In the genomic region with DNA sequence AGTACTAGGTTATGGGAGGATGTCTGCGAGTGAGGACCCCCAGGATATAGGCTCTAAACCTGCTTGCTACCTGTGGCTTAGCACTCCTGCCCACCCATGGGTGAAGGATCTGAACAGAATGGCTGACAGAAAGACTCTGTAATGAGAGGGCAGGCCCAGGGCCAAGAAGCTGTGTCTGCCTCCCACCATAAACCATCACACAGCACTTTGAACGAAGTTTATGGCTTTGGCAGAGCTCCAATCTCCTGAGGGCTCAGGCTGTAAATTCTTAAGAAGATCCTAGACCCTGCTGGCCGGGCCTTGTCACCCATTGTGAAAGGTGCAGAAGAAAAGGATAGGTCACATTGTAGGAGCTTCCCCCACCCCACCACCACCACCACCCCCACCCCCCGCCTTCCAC, we compare ENCODE assay signal across 8 mouse cellular contexts.
A peak's percentile ranks its signal among the peaks of the same experiment; 100 is the strongest.
DNase-seq lines count a peak whose midpoint lies in the region; ATAC-seq and TF ChIP-seq lines count a peak whose summit lies in the region.

No protein-coding gene starts in this region.

- no peaks in the 10 kb centered on the region for H3K36me3 ChIP-seq in kidney, embryonic 14.5 days (ENCODE audit: control insufficient read depth, insufficient read depth, low read length)
- no peaks in the 10 kb centered on the region for H3K36me3 ChIP-seq in embryonic facial prominence, embryonic 10.5 days (replicated peaks)
- no peaks in the 10 kb centered on the region for H3K36me3 ChIP-seq in hindbrain, embryonic 14.5 days (replicated peaks; ENCODE audit: control insufficient read depth, insufficient read depth)
- H3K36me3 ChIP-seq in midbrain, embryonic 13.5 days, result no peaks in the 10 kb centered on the region

- H3K27me3 ChIP-seq in kidney, embryonic 14.5 days (ENCODE audit: control insufficient read depth, insufficient read depth, low read length), result no peaks in the 10 kb centered on the region
- no peaks in the 10 kb centered on the region for H3K27me3 ChIP-seq in embryonic facial prominence, embryonic 10.5 days (replicated peaks; ENCODE audit: low read depth, poor library complexity, severe bottlenecking)
- H3K27me3 ChIP-seq in hindbrain, embryonic 14.5 days (ENCODE audit: control insufficient read depth, insufficient read depth, low read length), result no peaks in the 10 kb centered on the region
- no peaks in the 10 kb centered on the region for H3K27me3 ChIP-seq in midbrain, embryonic 13.5 days
- H3K27me3 ChIP-seq in cerebellum, adult 2 months (ENCODE audit: control insufficient read depth, insufficient read depth, low read length), result no peaks in the 10 kb centered on the region

- no peak overlapping the region for H3K9ac ChIP-seq in kidney, embryonic 14.5 days (ENCODE audit: low read depth, low read length)
- no peak overlapping the region for H3K9ac ChIP-seq in hindbrain, embryonic 14.5 days
- H3K9ac ChIP-seq in midbrain, embryonic 13.5 days (replicated peaks), result no peak overlapping the region

- no peak for TF ChIP-seq CTCF in cerebellum, adult 2 months (IDR thresholded peaks at IDR 0.05; ENCODE audit: borderline replicate concordance, insufficient read depth, low read depth, low read length)

- no peaks in the 10 kb centered on the region for H3K9me3 ChIP-seq in kidney, embryonic 14.5 days (ENCODE audit: control insufficient read depth, low read length)
- no peaks in the 10 kb centered on the region for H3K9me3 ChIP-seq in embryonic facial prominence, embryonic 10.5 days
- H3K9me3 ChIP-seq in hindbrain, embryonic 14.5 days (ENCODE audit: control insufficient read depth, low read length), result no peaks in the 10 kb centered on the region
- H3K9me3 ChIP-seq in midbrain, embryonic 13.5 days, result no peaks in the 10 kb centered on the region

- WGBS in kidney, embryonic 14.5 days, result 11% methylated on average over 4 of the region's 4 CpGs
- WGBS in embryonic facial prominence, embryonic 10.5 days, result 79% methylated on average over 4 of the region's 4 CpGs
- 50% methylated on average over 4 of the region's 4 CpGs for WGBS in hindbrain, embryonic 14.5 days
- WGBS in midbrain, embryonic 13.5 days, result 52% methylated on average over 4 of the region's 4 CpGs
- WGBS in cerebellum, adult 2 months, result 49% methylated on average over 4 of the region's 4 CpGs

- no peak overlapping the region for H3K4me3 ChIP-seq in kidney, embryonic 14.5 days (ENCODE audit: low read length)
- no peak overlapping the region for H3K4me3 ChIP-seq in embryonic facial prominence, embryonic 10.5 days
- no peak overlapping the region for H3K4me3 ChIP-seq in hindbrain, embryonic 14.5 days (replicated peaks; ENCODE audit: low read length)
- no peak overlapping the region for H3K4me3 ChIP-seq in midbrain, embryonic 13.5 days (replicated peaks)
- no peak overlapping the region for H3K4me3 ChIP-seq in cerebellum, adult 2 months (replicated peaks; ENCODE audit: insufficient read depth, low read depth, low read length)

- peaks cover 19% of the 10 kb centered on the region for H3K4me1 ChIP-seq in kidney, embryonic 14.5 days (ENCODE audit: control insufficient read depth, insufficient read depth, low read length)
- H3K4me1 ChIP-seq in embryonic facial prominence, embryonic 10.5 days, result peaks cover 21% of the 10 kb centered on the region
- H3K4me1 ChIP-seq in hindbrain, embryonic 14.5 days (replicated peaks; ENCODE audit: control insufficient read depth, insufficient read depth, low read length), result peaks cover 18% of the 10 kb centered on the region
- peaks cover 32% of the 10 kb centered on the region for H3K4me1 ChIP-seq in midbrain, embryonic 13.5 days (replicated peaks)
- peaks cover 6% of the 10 kb centered on the region; the same call in 1 of the 2 replicates for H3K4me1 ChIP-seq in cerebellum, adult 2 months (ENCODE audit: control insufficient read depth, insufficient read depth, low read length)

- no peak overlapping the region; the same call in 1 of the 2 replicates for H3K27ac ChIP-seq in kidney, embryonic 14.5 days (ENCODE audit: low read depth, low read length)
- peak overlapping the region; percentile 80 for H3K27ac ChIP-seq in embryonic facial prominence, embryonic 10.5 days (replicated peaks)
- H3K27ac ChIP-seq in hindbrain, embryonic 14.5 days, result peak overlapping the region; percentile 79
- peak overlapping the region; percentile 65 for H3K27ac ChIP-seq in midbrain, embryonic 13.5 days
- H3K27ac ChIP-seq in cerebellum, adult 2 months (ENCODE audit: insufficient read depth, low read length), result no peak overlapping the region

- ATAC-seq in kidney, embryonic 14.5 days (ENCODE audit: low FRiP score, low TSS enrichment), result peak; percentile 79
- ATAC-seq in hindbrain, embryonic 14.5 days (ENCODE audit: low FRiP score), result peak; percentile 37; the same call in 1 of the 2 replicates
- 0 out of 2 replicates have a peak, but pooled peaks have one; percentile 15 for ATAC-seq in midbrain, embryonic 13.5 days
- ATAC-seq in monocyte, adult 5-6 weeks (replicated peaks; ENCODE audit: insufficient number of reproducible peaks, low FRiP score, low TSS enrichment, poor library complexity, severe bottlenecking), result no peak

- no peak for TF ChIP-seq POLR2A in cerebellum, adult 2 months (IDR thresholded peaks at IDR 0.05; ENCODE audit: borderline replicate concordance, insufficient read depth, low read length)

- H3K4me2 ChIP-seq in kidney, embryonic 14.5 days (replicated peaks; ENCODE audit: low read depth, low read length), result no peak overlapping the region
- no peak overlapping the region for H3K4me2 ChIP-seq in hindbrain, embryonic 14.5 days (replicated peaks)
- H3K4me2 ChIP-seq in midbrain, embryonic 13.5 days (replicated peaks), result no peak overlapping the region

- DNase-seq in kidney, adult 11 months, result no peak
- no peak for DNase-seq in embryonic facial prominence, embryonic 10.5 days (ENCODE audit: low spot score)
- peak; percentile 63 for DNase-seq in hindbrain, embryonic 14.5 days (ENCODE audit: low spot score)
- no peak for DNase-seq in layer of hippocampus, postnatal 36 days
- DNase-seq in cerebellum, adult 2 months, result no peak

Comparison
In these comparisons a context has a peak if more than half of its experiments do, and no peak if none do; other contexts are left out.
1. H3K27ac ChIP-seq: peak in embryonic facial prominence, embryonic 10.5 days (single experiment), hindbrain, embryonic 14.5 days (single experiment) and midbrain, embryonic 13.5 days (single experiment); none in kidney, embryonic 14.5 days (single experiment) and cerebellum, adult 2 months (single experiment).